Mouse (Mus musculus): ENCODE measurements at regions not wholly inside any gene's neighbourhood (a gene's known extent, or its start where the extent isn't known, plus 50 kb on each side); places are given as distances from the start of the nearest gene placed in this dataset. TPM values are rescaled to one million over a fixed set of nuclear protein-coding genes. Genes with fewer than 3 reads are reported as not detected.
A peak's percentile ranks its signal among the peaks of the same experiment; 100 is the strongest.

DNA sequence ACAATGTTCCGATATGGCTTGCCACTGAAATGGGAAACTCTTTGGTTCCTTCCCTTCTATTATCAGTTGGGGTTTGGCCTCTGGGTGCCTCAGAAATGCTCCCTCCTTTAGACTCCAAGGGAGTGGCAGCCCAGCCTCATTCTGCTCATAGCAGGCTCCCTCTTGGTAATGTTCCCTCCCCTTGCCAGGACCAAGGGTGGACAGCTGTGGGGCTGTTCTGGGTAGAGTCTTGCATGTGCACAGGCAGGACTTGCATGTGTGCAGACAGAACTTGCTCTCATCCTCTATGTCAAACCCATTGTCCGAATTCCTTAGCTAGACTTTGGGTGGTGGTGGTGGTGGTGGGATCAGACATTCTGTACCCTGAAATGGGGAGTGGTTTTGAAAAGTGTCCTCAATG is 71.8 kb upstream of the Kif2a start:
- no peak overlapping the region for H3K4me3 ChIP-seq
- H3K4me1 ChIP-seq = peaks cover 11% of the 10 kb centered on the region
- no peaks in the 10 kb centered on the region for H3K27me3 ChIP-seq (replicated peaks; ENCODE audit: low read depth, poor library complexity, severe bottlenecking)
- no peaks in the 10 kb centered on the region for H3K36me3 ChIP-seq (replicated peaks)
- no peaks in the 10 kb centered on the region for H3K9me3 ChIP-seq
- DNase-seq (ENCODE audit: low spot score) = no peak
- no peak overlapping the region for H3K27ac ChIP-seq (replicated peaks)
- WGBS = 93% methylated on average over 2 of the region's 2 CpGs

DNA sequence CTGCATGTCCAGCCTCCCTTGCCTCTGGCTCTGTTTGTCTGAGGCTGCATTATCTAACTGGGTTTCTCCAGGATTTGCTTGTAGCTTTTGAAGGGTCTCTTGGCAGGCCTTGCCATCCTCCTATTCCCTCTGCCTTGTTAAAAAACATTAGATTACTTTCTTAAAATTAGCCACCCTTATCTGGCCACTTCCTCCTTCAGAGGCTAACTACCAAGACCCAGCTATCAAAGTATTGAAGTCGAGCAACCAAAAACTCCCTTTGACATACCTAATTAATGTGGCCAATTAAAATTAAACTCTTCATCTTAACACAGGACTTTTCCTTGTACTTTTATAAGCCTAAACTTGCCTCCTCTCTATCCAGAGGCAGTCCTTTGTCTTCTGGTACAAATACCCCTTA is 66.3 kb upstream of the Kif2a start:
- no peak overlapping the region for H3K27ac ChIP-seq (replicated peaks)
- no peaks in the 10 kb centered on the region for H3K4me1 ChIP-seq
- no peaks in the 10 kb centered on the region for H3K27me3 ChIP-seq (replicated peaks; ENCODE audit: low read depth, poor library complexity, severe bottlenecking)
- H3K9me3 ChIP-seq = no peaks in the 10 kb centered on the region
- H3K4me3 ChIP-seq = no peak overlapping the region
- H3K36me3 ChIP-seq (replicated peaks) = no peaks in the 10 kb centered on the region
- 47% methylated on average over 1 of the region's 1 CpGs for WGBS
- no peak for DNase-seq (ENCODE audit: low spot score)

DNA sequence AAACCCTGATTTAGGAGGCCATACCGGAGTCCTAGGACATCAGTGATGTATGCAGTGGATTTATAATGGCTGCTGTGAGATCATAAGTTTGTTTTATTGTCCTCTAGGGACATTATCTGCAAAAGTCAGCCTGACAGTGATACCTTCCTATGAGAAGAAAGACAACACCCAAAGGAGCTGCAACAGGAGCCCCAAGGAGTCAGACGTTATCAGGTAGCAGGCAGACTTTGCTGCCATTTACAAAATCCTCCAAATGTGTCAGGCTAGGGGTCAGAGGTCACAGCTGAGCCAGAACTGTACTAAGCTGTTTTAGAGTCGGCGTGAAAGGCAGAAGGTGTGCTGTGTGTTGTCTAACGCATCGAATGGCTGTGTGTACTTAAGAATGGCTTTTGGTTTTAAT is 65.4 kb upstream of the Kif2a start:
- DNase-seq (ENCODE audit: low spot score) = no peak
- WGBS = 69% methylated on average over 6 of the region's 6 CpGs
- Histone ChIP-seq H3K4me3 (no peak overlapping the region), H3K9me3 (no peaks in the 10 kb centered on the region), H3K4me1 (no peaks in the 10 kb centered on the region), H3K27ac (replicated peaks) (no peak overlapping the region), H3K36me3 (replicated peaks) (no peaks in the 10 kb centered on the region), H3K27me3 (replicated peaks; ENCODE audit: low read depth, poor library complexity, severe bottlenecking) (no peaks in the 10 kb centered on the region)

DNA sequence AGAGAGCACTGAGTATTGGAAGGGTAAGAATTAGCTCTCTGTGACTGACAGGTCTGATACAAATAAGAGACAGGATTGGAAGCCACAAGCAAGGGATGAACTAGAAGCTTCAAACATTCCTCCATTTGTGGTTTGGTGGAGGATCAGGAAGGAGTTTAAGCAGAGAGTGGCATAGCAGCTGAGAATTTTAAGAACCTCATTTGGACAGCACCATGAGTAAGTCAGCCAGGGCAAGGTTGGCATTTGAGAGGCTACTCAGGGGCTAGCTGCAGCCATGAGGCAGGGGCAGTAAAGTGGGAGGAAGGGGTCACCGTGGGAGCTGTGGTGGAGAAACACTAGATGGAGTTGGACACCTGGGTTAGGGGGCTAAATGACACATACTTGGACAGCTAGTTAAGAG is 56.2 kb upstream of the Kif2a start:
- Histone ChIP-seq H3K27me3 (replicated peaks; ENCODE audit: low read depth, poor library complexity, severe bottlenecking) (peaks cover 5% of the 10 kb centered on the region; the same call in 1 of the 2 replicates), H3K9me3 (no peaks in the 10 kb centered on the region)
- 85% methylated on average over 1 of the region's 1 CpGs for WGBS

DNA sequence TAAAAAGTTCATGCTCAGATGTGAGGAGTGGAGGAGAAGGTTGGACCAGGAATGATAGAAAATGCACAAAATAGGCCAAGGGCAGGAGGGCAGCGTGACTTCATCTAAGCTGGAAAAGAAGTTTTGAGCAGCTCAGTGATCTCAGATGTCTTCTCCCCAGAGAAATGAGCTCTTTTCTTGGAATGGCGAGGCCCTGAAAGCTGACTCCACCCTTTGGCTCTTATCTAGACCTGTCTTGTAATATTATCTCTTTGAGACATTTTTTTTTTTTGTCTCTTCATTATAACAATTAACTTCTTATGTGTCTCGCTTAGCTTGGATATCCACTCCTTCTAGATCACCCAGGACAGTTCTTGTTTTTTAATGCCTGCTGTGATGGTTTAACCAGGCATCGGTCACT is 53.0 kb upstream of the Kif2a start:
- H3K4me1 ChIP-seq = peaks cover 16% of the 10 kb centered on the region
- 68% methylated on average over 4 of the region's 4 CpGs for WGBS
- no peak overlapping the region for H3K4me3 ChIP-seq
- H3K9me3 ChIP-seq = no peaks in the 10 kb centered on the region
- H3K36me3 ChIP-seq (replicated peaks) = no peaks in the 10 kb centered on the region
- peaks cover 5% of the 10 kb centered on the region; the same call in 1 of the 2 replicates for H3K27me3 ChIP-seq (replicated peaks; ENCODE audit: low read depth, poor library complexity, severe bottlenecking)
- no peak overlapping the region for H3K27ac ChIP-seq (replicated peaks)
- no peak for DNase-seq (ENCODE audit: low spot score)

More for the DNA sequence above, 56.2 kb upstream of the Kif2a start:
- Histone ChIP-seq H3K36me3 (replicated peaks) (no peaks in the 10 kb centered on the region), H3K4me3 (no peak overlapping the region), H3K27ac (replicated peaks) (no peak overlapping the region), H3K4me1 (peaks cover 7% of the 10 kb centered on the region)
- DNase-seq (ENCODE audit: low spot score) = no peak

DNA sequence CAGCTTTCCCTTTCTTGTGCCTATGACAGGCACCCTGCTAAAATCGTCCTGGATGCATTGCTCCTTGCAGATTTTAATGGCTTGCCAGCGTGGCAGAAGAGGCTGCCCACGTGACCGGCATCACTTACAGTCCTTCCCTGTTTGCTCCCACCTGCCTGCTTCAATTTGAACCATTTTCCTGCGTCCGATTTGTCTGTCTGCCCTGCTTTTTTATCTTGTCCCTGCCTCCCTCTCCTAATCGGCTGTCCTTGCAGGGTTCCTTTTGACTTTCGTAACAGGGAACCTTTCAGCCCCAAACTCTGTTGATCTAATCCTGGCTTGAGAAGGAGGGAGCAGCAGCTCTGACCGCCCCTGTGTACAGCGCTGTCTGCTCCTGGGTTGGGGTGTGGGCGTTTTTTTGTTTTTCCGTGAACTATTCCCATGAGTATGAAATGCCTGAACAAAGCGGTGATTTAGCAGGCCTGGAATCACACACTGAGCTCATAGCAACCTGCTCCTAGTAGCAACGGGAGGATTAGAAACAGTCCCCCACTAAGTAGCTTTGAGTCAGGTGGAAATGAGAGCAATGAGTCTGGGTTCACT is 51.2 kb upstream of the Kif2a start:
- Histone ChIP-seq H3K4me1 (peaks cover 16% of the 10 kb centered on the region), H3K27ac (replicated peaks) (peak overlapping the region; percentile 63), H3K36me3 (replicated peaks) (no peaks in the 10 kb centered on the region), H3K27me3 (replicated peaks; ENCODE audit: low read depth, poor library complexity, severe bottlenecking) (peaks cover 5% of the 10 kb centered on the region; the same call in 1 of the 2 replicates), H3K9me3 (no peaks in the 10 kb centered on the region), H3K4me3 (peak overlapping the region; percentile 51)
- peak; percentile 60 for DNase-seq (ENCODE audit: low spot score)
- 2% methylated on average over 14 of the region's 14 CpGs for WGBS

DNA sequence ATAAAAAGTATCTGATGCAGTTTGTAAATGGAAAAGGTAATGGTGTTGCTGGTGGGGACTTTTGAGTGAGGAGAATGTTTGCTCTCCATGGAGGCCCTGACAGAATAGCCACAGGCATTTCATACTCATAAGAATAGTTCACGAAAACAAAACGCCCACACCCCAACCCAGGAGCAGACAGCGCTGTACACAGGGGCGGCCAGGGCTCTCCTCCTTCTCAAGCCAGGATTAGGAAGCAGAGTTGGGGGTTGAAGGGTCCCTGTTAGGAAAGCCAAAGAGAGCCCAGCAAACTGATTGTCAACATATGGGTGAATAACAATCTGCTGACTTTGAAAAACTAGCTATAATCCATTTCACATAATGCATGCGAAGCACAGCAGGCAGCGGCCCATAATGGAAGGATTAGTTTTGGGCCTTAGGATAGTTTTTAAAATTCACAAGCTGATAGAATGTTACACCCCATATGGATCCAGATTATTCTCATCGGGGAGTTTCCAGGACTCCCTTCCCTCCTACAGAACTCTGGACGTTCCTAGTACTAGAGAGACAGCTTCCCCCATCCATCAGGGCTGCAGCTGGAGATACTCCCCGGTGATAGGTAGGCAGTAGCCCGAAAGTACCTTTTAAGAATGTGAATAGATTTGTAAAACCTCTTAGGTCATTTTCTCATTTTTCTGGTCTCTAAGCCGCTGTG is 50.6 kb upstream of the Kif2a start:
- peaks cover 5% of the 10 kb centered on the region; the same call in 1 of the 2 replicates for H3K27me3 ChIP-seq (replicated peaks; ENCODE audit: low read depth, poor library complexity, severe bottlenecking)
- WGBS = 24% methylated on average over 11 of the region's 11 CpGs
- H3K4me1 ChIP-seq = peaks cover 16% of the 10 kb centered on the region
- H3K9me3 ChIP-seq = no peaks in the 10 kb centered on the region
- peak overlapping the region; percentile 51 for H3K4me3 ChIP-seq
- no peaks in the 10 kb centered on the region for H3K36me3 ChIP-seq (replicated peaks)
- no peak for DNase-seq (ENCODE audit: low spot score)
- H3K27ac ChIP-seq (replicated peaks) = 0 out of 2 replicates have a peak overlapping the region, but pooled peaks have one; percentile 63

Small RNAs in the stretch of these regions (microRNA-seq; reads per million reads assigned to microRNA genes)
- not detected for gene Gm22118
